Comparison of ENCODE assay signal across 24 mouse cellular contexts in the genomic region with DNA sequence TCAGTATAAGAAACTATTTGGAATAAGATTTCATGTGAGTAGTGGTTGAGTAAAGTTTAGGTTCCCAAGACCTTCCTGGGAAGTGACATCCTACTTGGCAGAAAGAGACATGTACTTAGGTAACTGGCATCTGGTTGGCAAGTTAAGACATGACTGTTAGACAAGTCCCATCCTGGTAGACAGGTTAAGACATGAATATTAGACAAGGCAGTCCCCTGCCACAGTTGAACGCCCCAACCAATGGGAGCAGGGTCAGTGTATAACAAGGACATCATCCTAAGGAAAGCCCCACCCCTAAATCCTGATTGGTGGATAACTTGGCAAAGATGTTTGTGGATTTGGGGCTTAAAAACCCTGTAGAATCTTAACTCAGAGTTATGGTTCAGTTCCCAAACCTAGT.
"Had no signal": no experiment of that assay in that cellular context is flagged by ENCODE, and none has a peak within 500 bp of the region (broad histone marks: within the 10 kb centered on the region; RNA-seq: fewer than 3 reads in every experiment).

No protein-coding gene starts in this region.

- H3K27ac ChIP-seq: heart, embryonic 13.5 days; heart, embryonic 15.5 days; hindbrain, embryonic 13.5 days; hindbrain, embryonic 15.5 days; hindbrain, postnatal 0 days; kidney, embryonic 15.5 days; kidney, postnatal 0 days; left cerebral cortex, adult 2 months; limb, embryonic 10.5 days; limb, embryonic 12.5 days; liver, embryonic 12.5 days; liver, embryonic 14.5 days had no signal

- H3K9me3 ChIP-seq: heart, embryonic 13.5 days; heart, embryonic 15.5 days; hindbrain, embryonic 13.5 days; hindbrain, embryonic 15.5 days; kidney, embryonic 15.5 days; limb, embryonic 10.5 days; limb, embryonic 12.5 days; liver, embryonic 12.5 days had no signal

- H3K9ac ChIP-seq: heart, embryonic 13.5 days; heart, embryonic 15.5 days; hindbrain, embryonic 13.5 days; hindbrain, embryonic 15.5 days; kidney, embryonic 15.5 days; limb, embryonic 12.5 days; liver, embryonic 12.5 days; liver, embryonic 14.5 days had no signal

- H3K4me1 ChIP-seq: heart, embryonic 13.5 days; heart, embryonic 15.5 days; limb, embryonic 12.5 days had no signal

- H3K4me3 ChIP-seq: heart, embryonic 13.5 days; heart, embryonic 15.5 days; hindbrain, embryonic 13.5 days; hindbrain, embryonic 15.5 days; kidney, embryonic 15.5 days; left cerebral cortex, adult 2 months; limb, embryonic 10.5 days; limb, embryonic 12.5 days; liver, embryonic 12.5 days had no signal

- DNase-seq: gastrocnemius, postnatal 25 days; heart, adult 18-20 months; heart, postnatal 14 days; heart, postnatal 36 days; kidney, adult 11 months; kidney, adult 2 months; kidney, adult 9 months; kidney, postnatal 14 days; kidney, postnatal 36 days; layer of hippocampus, adult 9-11 months; layer of hippocampus, postnatal 36 days had no signal

- H3K4me2 ChIP-seq: heart, embryonic 11.5 days; heart, embryonic 13.5 days; heart, embryonic 15.5 days; hindbrain, embryonic 13.5 days; hindbrain, embryonic 15.5 days; kidney, embryonic 15.5 days; limb, embryonic 12.5 days; liver, embryonic 12.5 days had no signal

- H3K36me3 ChIP-seq: heart, embryonic 13.5 days; heart, embryonic 15.5 days; hindbrain, embryonic 13.5 days; hindbrain, embryonic 15.5 days; kidney, embryonic 15.5 days; limb, embryonic 10.5 days; limb, embryonic 12.5 days; liver, embryonic 12.5 days had no signal
